Comparison of ENCODE assay signal across 8 mouse cellular contexts in genomic region chr1:182281251-182281711, GRCm38 (mm10). TPM values are rescaled to one million over a fixed set of nuclear protein-coding genes. Genes with fewer than 3 reads are reported as not detected.
A peak's percentile ranks its signal among the peaks of the same experiment; 100 is the strongest.
DNase-seq lines count a peak whose midpoint lies in the region; ATAC-seq and TF ChIP-seq lines count a peak whose summit lies in the region.

No protein-coding gene starts in this region.

- no peaks in the 10 kb centered on the region for H3K9me3 ChIP-seq in forebrain, embryonic 10.5 days
- no peaks in the 10 kb centered on the region for H3K9me3 ChIP-seq in intestine, embryonic 16.5 days (ENCODE audit: control insufficient read depth, low read length)
- H3K9me3 ChIP-seq in midbrain, embryonic 15.5 days: no peaks in the 10 kb centered on the region

- H3K36me3 ChIP-seq in forebrain, embryonic 10.5 days (replicated peaks): peaks cover 32% of the 10 kb centered on the region
- H3K36me3 ChIP-seq in intestine, embryonic 16.5 days (ENCODE audit: control insufficient read depth, insufficient read depth, low read length): peaks cover 9% of the 10 kb centered on the region
- 0 out of 2 replicates have a peak, but pooled peaks cover 11% of the 10 kb centered on the region for H3K36me3 ChIP-seq in midbrain, embryonic 15.5 days (replicated peaks)

- no peak for DNase-seq in cerebellum, adult 2 months
- DNase-seq in cerebellum, adult 9-10 months: no peak
- DNase-seq in NIH3T3 (ENCODE audit: low read depth): peak; percentile 41
- DNase-seq in forebrain, embryonic 10.5 days (ENCODE audit: extremely low spot score, low spot score): no peak
- peak; percentile 32 to 45 for DNase-seq in thymus, postnatal 36 days
- DNase-seq in gastrocnemius, postnatal 36 days: no peak

- H3K9ac ChIP-seq in intestine, embryonic 16.5 days (ENCODE audit: low read depth, low read length): peak overlapping the region; percentile 66
- peak overlapping the region; percentile 1; the same call in 1 of the 2 replicates for H3K9ac ChIP-seq in midbrain, embryonic 15.5 days

- H3K27me3 ChIP-seq in cerebellum, adult 2 months (ENCODE audit: control insufficient read depth, insufficient read depth, low read length): no peaks in the 10 kb centered on the region
- H3K27me3 ChIP-seq in forebrain, embryonic 10.5 days (ENCODE audit: poor library complexity, severe bottlenecking): peaks cover 18% of the 10 kb centered on the region
- H3K27me3 ChIP-seq in intestine, embryonic 16.5 days (replicated peaks; ENCODE audit: control insufficient read depth, insufficient read depth, low read length): no peaks in the 10 kb centered on the region
- H3K27me3 ChIP-seq in midbrain, embryonic 15.5 days (replicated peaks): no peaks in the 10 kb centered on the region

- no peak for TF ChIP-seq CTCF in cerebellum, adult 2 months (IDR thresholded peaks at IDR 0.05; ENCODE audit: borderline replicate concordance, insufficient read depth, low read depth, low read length)

- peak; percentile 47; the same call in 1 of the 2 replicates for ATAC-seq in intestine, embryonic 16.5 days
- no peak for ATAC-seq in midbrain, embryonic 15.5 days (replicated peaks)

- H3K27ac ChIP-seq in cerebellum, adult 2 months (ENCODE audit: insufficient read depth, low read length): no peak overlapping the region
- H3K27ac ChIP-seq in forebrain, embryonic 10.5 days: peak overlapping the region; percentile 97; the same call in 1 of the 2 replicates
- H3K27ac ChIP-seq in intestine, embryonic 16.5 days (ENCODE audit: low read length): peak overlapping the region; percentile 11
- no peak overlapping the region for H3K27ac ChIP-seq in midbrain, embryonic 15.5 days

- peaks cover 16% of the 10 kb centered on the region for H3K4me1 ChIP-seq in cerebellum, adult 2 months (ENCODE audit: control insufficient read depth, insufficient read depth, low read length)
- H3K4me1 ChIP-seq in forebrain, embryonic 10.5 days: peaks cover 34% of the 10 kb centered on the region
- peaks cover 20% of the 10 kb centered on the region for H3K4me1 ChIP-seq in intestine, embryonic 16.5 days (ENCODE audit: control insufficient read depth, insufficient read depth, low read length)
- peaks cover 27% of the 10 kb centered on the region for H3K4me1 ChIP-seq in midbrain, embryonic 15.5 days

- TF ChIP-seq POLR2A in cerebellum, adult 2 months (IDR thresholded peaks at IDR 0.05; ENCODE audit: borderline replicate concordance, insufficient read depth, low read length): no peak

- H3K4me3 ChIP-seq in cerebellum, adult 2 months (replicated peaks; ENCODE audit: insufficient read depth, low read depth, low read length): peak overlapping the region; percentile 12
- H3K4me3 ChIP-seq in forebrain, embryonic 10.5 days: peak overlapping the region; percentile 85
- H3K4me3 ChIP-seq in intestine, embryonic 16.5 days (ENCODE audit: low read length): peak overlapping the region; percentile 86
- peak overlapping the region; percentile 70 for H3K4me3 ChIP-seq in midbrain, embryonic 15.5 days

- WGBS in cerebellum, adult 2 months: 52% methylated on average over 9 of the region's 9 CpGs
- 20% methylated on average over 9 of the region's 9 CpGs for WGBS in forebrain, embryonic 10.5 days
- WGBS in intestine, embryonic 16.5 days: 16% methylated on average over 9 of the region's 9 CpGs
- WGBS in midbrain, embryonic 15.5 days: 22% methylated on average over 9 of the region's 9 CpGs

- intact Hi-C loops in gastrocnemius, postnatal 36 days (cut with DNase I): no loop called here

- H3K4me2 ChIP-seq in intestine, embryonic 16.5 days (ENCODE audit: low read depth, low read length): peak overlapping the region; percentile 75
- H3K4me2 ChIP-seq in midbrain, embryonic 15.5 days: peak overlapping the region; percentile 71

RNA-seq across cellular contexts. Expression of gene Degs1, which starts 1.3 kb away (rescaled TPM):
- polyA plus RNA-seq in cerebellum, adult 2 months (2012; rRNA removed): 109 and 115 TPM in 2 replicates
- 64.3 and 69.1 TPM in 2 replicates for polyA plus RNA-seq in forebrain, embryonic 10.5 days (2016; fragmentation: Nextera tagmentation; extraction: Ambion mirVana)
- polyA plus RNA-seq in intestine, embryonic 16.5 days (2015; fragmentation: Nextera tagmentation; extraction: Ambion mirVana): 126 and 129 TPM in 2 replicates
- 68.7 and 69.8 TPM in 2 replicates for polyA plus RNA-seq in midbrain, embryonic 15.5 days (2015; fragmentation: Nextera tagmentation; extraction: Ambion mirVana)
- 10 to 100 TPM; 16.1 to 19.5 TPM for total RNA-seq in gastrocnemius, postnatal 36 days (2021)

Comparison
In these comparisons a context has a peak if more than half of its experiments do, and no peak if none do; other contexts are left out.
1. DNase-seq: peak in NIH3T3 (single experiment) and thymus, postnatal 36 days (2 of 2); none in cerebellum, adult 2 months (0 of 2), cerebellum, adult 9-10 months (single experiment), forebrain, embryonic 10.5 days (single experiment) and gastrocnemius, postnatal 36 days (0 of 2).
2. H3K27ac ChIP-seq: peak in forebrain, embryonic 10.5 days (single experiment) and intestine, embryonic 16.5 days (single experiment); none in cerebellum, adult 2 months (single experiment) and midbrain, embryonic 15.5 days (single experiment).
3. H3K4me3 ChIP-seq: peak in every context shown above with its lines; median percentile 86 in intestine, embryonic 16.5 days; 85 in forebrain, embryonic 10.5 days; 70 in midbrain, embryonic 15.5 days; 12 in cerebellum, adult 2 months.